Mouse (Mus musculus): ENCODE measurements around the gene Ankrd6.

DNA sequence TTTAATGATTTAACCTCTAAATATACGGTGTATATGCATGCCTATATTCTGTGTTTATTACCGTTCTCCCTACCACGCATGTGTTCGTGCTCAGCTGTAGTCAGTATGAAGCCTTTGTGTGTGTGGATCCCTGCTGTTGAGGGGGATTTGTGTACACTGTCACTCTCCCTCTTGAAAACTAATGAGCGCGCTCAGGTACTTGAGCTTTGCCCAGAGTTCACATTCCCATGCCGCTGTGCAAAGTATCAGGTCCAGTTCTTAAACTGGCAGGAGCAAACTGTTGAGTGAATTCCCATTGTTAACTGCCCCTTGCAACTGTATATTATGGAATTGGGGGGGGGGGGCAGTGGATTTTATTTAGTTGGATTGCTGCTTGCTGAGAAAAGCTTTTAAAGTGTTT is 183.2 kb downstream of the Ankrd6 start:
- TF ChIP-seq CTCF (IDR thresholded peaks at IDR 0.05; ENCODE audit: insufficient read depth, low read depth, low read length) = no peak
- TF ChIP-seq POLR2A (IDR thresholded peaks at IDR 0.05; ENCODE audit: insufficient read depth, low read depth, low read length) = no peak
